Mouse (Mus musculus): ENCODE data around the gene Sgpl1.

- TF ChIP-seq GATA1 (IDR thresholded peaks at IDR 0.05; ENCODE audit: low read length) (no peak), TAL1 (IDR thresholded peaks at IDR 0.05; ENCODE audit: low read length) (no peak)
Observed at GRCm38 (mm10) chr10:61065287-61066005, 82.1 kb downstream of the Sgpl1 start.

All from erythroblast, embryonic 14.5 days (primary cell).